Mouse (Mus musculus): ENCODE data around the gene BC147527. TPM values are rescaled to one million over a fixed set of nuclear protein-coding genes. Genes with fewer than 3 reads are reported as not detected.

BC147527 gene
- 0.57 and 1.7 TPM in 2 replicates for total RNA-seq (2023)

DNA sequence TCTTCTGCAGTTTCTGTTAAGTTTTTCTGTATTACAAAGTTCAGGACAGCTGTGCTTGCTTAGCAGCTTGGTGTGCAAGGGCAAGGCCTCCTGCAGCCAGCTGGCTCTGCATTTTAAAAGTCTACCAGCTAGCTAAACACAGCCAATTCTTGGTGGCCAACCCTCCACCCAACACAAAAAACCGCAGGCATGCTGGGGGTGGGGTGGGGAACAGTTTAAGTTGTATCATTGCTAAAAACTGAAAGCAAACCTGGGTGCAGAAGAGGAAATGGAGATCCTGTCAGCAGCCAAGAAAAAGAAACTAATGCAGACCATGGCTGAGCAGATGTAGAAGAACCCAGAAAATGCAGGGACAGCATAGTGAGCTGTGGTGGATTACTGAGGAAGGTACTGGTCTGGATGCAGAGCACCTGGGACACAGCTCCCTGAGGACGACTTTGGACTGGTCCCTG, at the start of gene BC147527:
TSS of gene BC147527 (plus strand) at position 402 of the 452 bp plus-strand sequence.

DNA sequence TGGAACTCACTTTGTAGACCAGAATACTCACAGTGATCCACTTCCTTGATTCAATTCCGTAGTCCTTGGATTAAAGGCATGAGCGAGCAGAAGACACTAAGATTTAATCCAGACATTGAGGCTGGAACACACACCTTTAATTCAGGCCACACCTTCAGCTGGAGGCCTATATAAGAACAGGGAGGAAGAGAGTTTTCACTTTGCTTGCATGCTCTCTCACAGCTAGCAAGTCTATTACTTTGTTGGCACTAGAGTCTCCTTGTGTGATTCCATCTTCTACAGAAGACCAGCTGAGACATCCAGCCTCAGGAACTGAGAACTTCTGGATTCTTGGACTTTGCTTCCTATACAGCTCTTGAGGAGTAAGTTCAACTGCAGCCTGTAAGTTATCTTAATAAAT, 37.3 kb upstream of the BC147527 start, which contains the start of gene AF067061:
TSS of gene AF067061 (plus strand) at position 245 of the 400 bp plus-strand sequence.

DNA sequence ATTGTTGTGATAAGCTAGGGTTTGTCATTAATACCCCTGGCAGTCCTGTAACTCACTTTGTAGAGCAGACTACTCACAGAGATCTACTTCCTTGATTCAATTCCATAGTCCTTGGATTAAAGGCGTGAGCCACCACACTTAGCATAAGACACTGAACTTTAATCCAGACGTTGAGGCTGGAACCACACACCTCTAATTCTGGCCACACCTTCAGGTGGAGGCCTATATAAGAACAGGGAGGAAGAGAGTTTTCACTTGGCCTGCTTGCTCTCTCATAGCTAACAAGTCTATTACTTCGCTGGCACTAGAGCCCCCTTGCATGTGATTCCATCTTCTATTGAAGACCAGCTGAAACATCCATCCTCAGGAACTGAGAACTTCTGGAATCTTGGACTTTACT, 16.4 kb downstream of the BC147527 start, which contains the start of gene Tcstv3:
TSS of gene Tcstv3 (plus strand) at position 301 of the 400 bp plus-strand sequence.

Other genes starting within 250 kb of the BC147527 start
- 48.4 and 53.6 TPM in 2 replicates for gene Gm21188, start 248.2 kb upstream of the BC147527 start, total RNA-seq (2023)
- gene Gm20767, start 160.1 kb upstream of the BC147527 start, total RNA-seq (2023): not detected in 2 replicates
- not detected in 2 replicates for gene Gm21818, start 128.0 kb upstream of the BC147527 start, total RNA-seq (2023)
- gene Gm21762, start 84.4 kb upstream of the BC147527 start, total RNA-seq (2023): not detected in 2 replicates
- gene Gm21731, start 61.3 kb upstream of the BC147527 start, total RNA-seq (2023): not detected in 2 replicates
- not detected in 2 replicates for gene AF067061, start 37.3 kb upstream of the BC147527 start, total RNA-seq (2023)
- gene Tcstv3, start 16.5 kb downstream of the BC147527 start, total RNA-seq (2023): not detected in 2 replicates